Mouse (Mus musculus): Measurements from ENCODE around the gene Dip2c. TPM values are rescaled to one million over a fixed set of nuclear protein-coding genes. Genes with fewer than 3 reads are reported as not detected.

Dip2c gene
- total and polyA plus RNA-seq, 3 experiments = not detected

DNA sequence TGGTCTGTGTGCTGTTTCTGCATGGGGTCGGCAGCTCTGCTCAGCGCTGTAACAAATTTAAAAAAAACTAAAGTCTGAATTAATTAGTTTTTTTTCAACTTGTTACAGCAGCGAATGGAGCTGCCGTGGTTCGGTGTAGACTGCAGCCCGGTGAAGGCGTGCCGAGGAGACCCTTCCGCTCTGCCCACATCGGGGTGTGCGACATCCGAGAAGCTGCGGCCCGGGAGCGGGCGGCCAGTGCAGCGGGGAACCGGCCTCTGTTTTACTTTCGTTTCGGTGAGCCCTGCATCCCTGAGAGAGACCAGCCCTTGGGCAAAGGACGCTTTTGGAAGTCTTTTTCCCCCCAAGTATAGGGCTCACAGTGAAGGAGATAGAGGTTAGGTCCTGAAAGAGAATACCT is 218.4 kb downstream of the Dip2c start:
- no peak overlapping the region for H3K9ac ChIP-seq (ENCODE audit: control insufficient read depth, low read depth, low read length, poor library complexity, severe bottlenecking)
- H3K9me3 ChIP-seq (replicated peaks; ENCODE audit: insufficient read depth, low read length) = no peaks in the 10 kb centered on the region
- H3K4me3 ChIP-seq (ENCODE audit: control insufficient read depth in 1 of 2, insufficient read depth in 1 of 2, low read depth in 2 of 2, low read length in 2 of 2) = no peak overlapping the region
- H3K27me3 ChIP-seq (ENCODE audit: control insufficient read depth in 1 of 2, insufficient read depth in 2 of 2, low read length in 2 of 2) = no peaks in the 10 kb centered on the region; a peak in 2 of 4 replicates
- no peaks in the 10 kb centered on the region for H3K36me3 ChIP-seq (ENCODE audit: control insufficient read depth in 1 of 2, insufficient read depth in 2 of 2, low read length in 2 of 2)
- H3K27ac ChIP-seq (ENCODE audit: control insufficient read depth, low read depth, low read length) = no peak overlapping the region
- no peaks in the 10 kb centered on the region for H3K4me1 ChIP-seq (ENCODE audit: control insufficient read depth in 1 of 2, insufficient read depth in 2 of 2, low read length in 2 of 2)
- no peak for TF ChIP-seq BHLHE40 (IDR thresholded peaks at IDR 0.05; ENCODE audit: borderline replicate concordance, low read depth, low read length)
- H3K79me2 ChIP-seq (ENCODE audit: control insufficient read depth, insufficient read depth, low read length, poor library complexity) = no peaks in the 10 kb centered on the region
- DNase-seq (ENCODE audit: low read depth, low spot score) = no peak

DNA sequence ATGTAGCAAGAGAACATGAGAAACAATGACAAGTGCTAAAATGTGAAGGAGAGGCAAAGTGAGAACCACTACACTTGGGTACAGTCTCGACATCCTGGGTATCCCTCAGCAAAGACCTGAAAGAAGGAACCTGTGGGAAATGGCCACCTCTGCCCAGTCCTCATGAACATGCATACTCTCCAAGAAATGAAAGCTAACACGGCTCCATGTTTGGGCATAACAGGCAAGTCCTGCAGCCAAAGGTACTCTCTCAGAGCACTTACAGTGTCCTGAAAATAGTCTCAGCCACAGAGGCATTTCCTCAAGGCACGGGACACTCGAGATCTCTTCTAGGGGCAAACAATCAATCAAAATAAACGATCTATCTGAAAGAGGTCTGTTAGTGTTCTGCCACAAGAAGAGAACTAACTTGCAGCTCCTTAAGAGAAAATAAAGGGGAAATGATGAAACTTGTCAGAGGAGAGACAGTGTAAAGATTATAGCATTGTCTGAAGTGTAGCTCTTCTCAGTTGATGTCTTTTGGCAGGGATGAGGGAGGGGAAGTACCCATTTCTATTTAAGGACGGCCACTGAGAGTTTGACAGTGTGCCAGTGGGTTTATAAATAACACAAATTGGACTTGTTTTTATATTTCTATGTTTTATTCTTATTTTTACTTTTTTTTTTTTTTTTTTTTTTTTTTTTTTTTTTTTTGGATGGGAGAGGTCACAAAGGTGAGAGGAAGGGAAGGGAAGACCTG is 228.0 kb downstream of the Dip2c start:
- no peak for TF ChIP-seq SIN3A (IDR thresholded peaks at IDR 0.05; ENCODE audit: low read length)
- TF ChIP-seq BHLHE40 (IDR thresholded peaks at IDR 0.05; ENCODE audit: borderline replicate concordance, low read depth, low read length) = no peak
- no peak for TF ChIP-seq MXI1 (IDR thresholded peaks at IDR 0.05; ENCODE audit: low read depth, low read length)
- Histone ChIP-seq H3K27ac (ENCODE audit: control insufficient read depth, low read depth, low read length) (no peak overlapping the region), H3K4me3 (ENCODE audit: control insufficient read depth in 1 of 2, insufficient read depth in 1 of 2, low read depth in 2 of 2, low read length in 2 of 2) (no peak overlapping the region), H3K9me3 (replicated peaks; ENCODE audit: insufficient read depth, low read length) (no peaks in the 10 kb centered on the region), H3K79me2 (ENCODE audit: control insufficient read depth, insufficient read depth, low read length, poor library complexity) (no peaks in the 10 kb centered on the region), H3K4me1 (ENCODE audit: control insufficient read depth in 1 of 2, insufficient read depth in 2 of 2, low read length in 2 of 2) (no peaks in the 10 kb centered on the region), H3K27me3 (ENCODE audit: control insufficient read depth in 1 of 2, insufficient read depth in 2 of 2, low read length in 2 of 2) (no peaks in the 10 kb centered on the region), H3K9ac (ENCODE audit: control insufficient read depth, low read depth, low read length, poor library complexity, severe bottlenecking) (no peak overlapping the region), H3K36me3 (ENCODE audit: control insufficient read depth in 1 of 2, insufficient read depth in 2 of 2, low read length in 2 of 2) (no peaks in the 10 kb centered on the region)
- DNase-seq (ENCODE audit: low read depth, low spot score) = no peak

DNA sequence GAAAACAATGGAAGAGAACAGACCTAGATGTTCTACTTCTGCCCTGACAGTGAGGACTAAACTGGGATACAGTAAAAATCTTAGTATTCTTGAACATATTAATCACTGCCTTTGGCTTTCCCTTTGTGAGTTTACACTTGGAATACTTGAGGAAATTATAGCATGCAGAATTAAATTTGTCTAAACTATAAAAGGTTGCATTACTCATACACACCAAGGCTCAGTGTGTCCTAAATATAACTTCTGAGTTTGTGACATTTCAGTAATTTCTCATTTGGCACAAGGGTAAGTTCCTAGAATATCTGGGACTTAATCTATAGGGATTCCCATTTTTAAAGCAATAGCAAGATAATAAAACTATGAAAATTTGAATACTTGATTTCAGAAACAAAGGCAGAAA is 262.2 kb downstream of the Dip2c start:
- no peaks in the 10 kb centered on the region for H3K36me3 ChIP-seq (ENCODE audit: control insufficient read depth in 1 of 2, insufficient read depth in 2 of 2, low read length in 2 of 2)
- no peaks in the 10 kb centered on the region; a peak in 1 of 4 replicates for H3K27me3 ChIP-seq (ENCODE audit: control insufficient read depth in 1 of 2, insufficient read depth in 2 of 2, low read length in 2 of 2)
- TF ChIP-seq POLR2AphosphoS2 (IDR thresholded peaks at IDR 0.05; ENCODE audit: low read length) = no peak
- no peak for TF ChIP-seq NRF1 (IDR thresholded peaks at IDR 0.05; ENCODE audit: insufficient read depth, low read depth, low read length, poor library complexity, severe bottlenecking)
- TF ChIP-seq BHLHE40 (IDR thresholded peaks at IDR 0.05; ENCODE audit: borderline replicate concordance, low read depth, low read length) = no peak
- TF ChIP-seq EP300 (IDR thresholded peaks at IDR 0.05; ENCODE audit: low read depth in 1 of 2, low read length in 2 of 2) = no peak
- no peak for TF ChIP-seq TCF12 (IDR thresholded peaks at IDR 0.05; ENCODE audit: low read depth, low read length)
- TF ChIP-seq ZNF384 (IDR thresholded peaks at IDR 0.05; ENCODE audit: low read depth, low read length) = no peak
- TF ChIP-seq E2F4 (IDR thresholded peaks at IDR 0.05; ENCODE audit: borderline replicate concordance, low read depth, low read length) = no peak
- TF ChIP-seq MYB (IDR thresholded peaks at IDR 0.05; ENCODE audit: low read depth, low read length) = no peak
- TF ChIP-seq TAL1 (IDR thresholded peaks at IDR 0.05; ENCODE audit: low read length) = no peak
- TF ChIP-seq GABPA (IDR thresholded peaks at IDR 0.05; ENCODE audit: low read depth, low read length) = no peak
- H3K79me2 ChIP-seq (ENCODE audit: control insufficient read depth, insufficient read depth, low read length, poor library complexity) = no peaks in the 10 kb centered on the region
- no peak overlapping the region for H3K4me3 ChIP-seq (ENCODE audit: control insufficient read depth in 1 of 2, insufficient read depth in 1 of 2, low read depth in 2 of 2, low read length in 2 of 2)
- DNase-seq (ENCODE audit: low read depth, low spot score) = no peak
- no peaks in the 10 kb centered on the region for H3K9me3 ChIP-seq (replicated peaks; ENCODE audit: insufficient read depth, low read length)
- H3K4me1 ChIP-seq (ENCODE audit: control insufficient read depth in 1 of 2, insufficient read depth in 2 of 2, low read length in 2 of 2) = no peaks in the 10 kb centered on the region
- no peak overlapping the region for H3K27ac ChIP-seq (ENCODE audit: control insufficient read depth, low read depth, low read length)
- no peak overlapping the region for H3K9ac ChIP-seq (ENCODE audit: control insufficient read depth, low read depth, low read length, poor library complexity, severe bottlenecking)
